Mouse (Mus musculus) small intestine, adult 2 months (tissue): ENCODE data around the gene Rps26. TPM values are rescaled to one million over a fixed set of nuclear protein-coding genes. Genes with fewer than 3 reads are reported as not detected.
"Not testable (repeated sequence)": the region's sequence is repeated elsewhere in the genome, so short reads cannot be mapped to it uniquely, and the experiment has no call there.

ENCODE experiments used
- H3K27ac ChIP-seq: fragments of 200-500 bp; 2 replicates; pipeline ENCODE4 v1.5.1; 2012; ENCODE audit warnings: low read depth, low read length, control low read depth, inconsistent platforms; ENCODE audit not compliant: insufficient read depth
- H3K27me3 ChIP-seq: fragments of 200-500 bp; 2 replicates; pipeline ENCODE4 v1.6.1; 2012; ENCODE audit warnings: mild to moderate bottlenecking, moderate library complexity, low read length, inconsistent platforms; ENCODE audit not compliant: control insufficient read depth, insufficient read depth
- H3K36me3 ChIP-seq: fragments of 200-500 bp; 2 replicates; pipeline ENCODE4 v1.6.1; 2012; ENCODE audit warnings: mild to moderate bottlenecking, low read length, control low read depth, inconsistent platforms; ENCODE audit not compliant: control insufficient read depth, insufficient read depth
- H3K4me1 ChIP-seq: fragments of 200-500 bp; 2 replicates; pipeline ENCODE4 v1.6.1; 2012; ENCODE audit warnings: low read length, inconsistent platforms, mixed read lengths; ENCODE audit not compliant: control insufficient read depth, insufficient read depth, insufficient read length
- H3K4me3 ChIP-seq: fragments of 200-500 bp; 2 replicates; pipeline ENCODE4 v1.5.1; 2012; ENCODE audit warnings: low read depth, mild to moderate bottlenecking, control low read depth, inconsistent platforms, low read length, moderate library complexity
- CTCF ChIP-seq: fragments of 200-500 bp; IDR thresholded peaks from 2 replicates; pipeline ENCODE4 v1.5.1; 2012; ENCODE audit warnings: low read depth, mild to moderate bottlenecking, control low read depth, inconsistent platforms, low read length, moderate library complexity, mixed read lengths; ENCODE audit not compliant: insufficient replicate concordance, insufficient read length; ENCODE audit errors: extremely low read depth
- POLR2A ChIP-seq: fragments of 200-500 bp; IDR thresholded peaks from 2 replicates; pipeline ENCODE4 v1.6.1; 2012; ENCODE audit warnings: low read depth, mild to moderate bottlenecking, control low read depth, inconsistent platforms, low read length, moderate library complexity
- WGBS: fragments of 180-500 bp; shearing (Covaris S2); methylation state at CpG from one replicate; pipeline ENCODE4 v1.1.7; 2018; 5-methylcytosine and 5-hydroxymethylcytosine counted together
- polyA plus RNA-seq: library from polyadenylated mRNA; depleted of rRNA; stranded (reverse); fragments of >200 nt; gene quantifications from 2 replicates; pipeline ENCODE4 v1.2.3, GENCODE M21; 2012

Rps26 gene
- polyA plus RNA-seq, 1 experiment: 930 TPM

GRCm38 (mm10) chr10:128618570-128618969, 8.0 kb downstream of the Rps26 start:
- Histone ChIP-seq H3K4me1 (peaks cover 4% of the 10 kb centered on the region; the same call in 1 of the 2 replicates), H3K27me3 (no peaks in the 10 kb centered on the region), H3K27ac (no peak overlapping the region), H3K36me3 (0 out of 2 replicates have a peak, but pooled peaks cover 4% of the 10 kb centered on the region), H3K4me3 (no peak overlapping the region)
- TF ChIP-seq CTCF (no peak), POLR2A (no peak)
- WGBS: 83% methylated on average over 1 of the region's 1 CpGs

GRCm38 (mm10) chr10:128615798-128616448, 10.6 kb downstream of the Rps26 start:
- WGBS: 63% methylated on average over 6 of the region's 7 CpGs
- not testable (repeated sequence) for H3K27ac ChIP-seq

GRCm38 (mm10) chr10:128614934-128615333, 11.6 kb downstream of the Rps26 start:
- TF ChIP-seq POLR2A (no peak), CTCF (no peak)
- 54% methylated on average over 3 of the region's 3 CpGs for WGBS

More at GRCm38 (mm10) chr10:128615798-128616448, 10.6 kb downstream of the Rps26 start:
- H3K4me1 ChIP-seq, H3K4me3 ChIP-seq, H3K36me3 ChIP-seq, H3K27me3 ChIP-seq: not testable (repeated sequence)

GRCm38 (mm10) chr10:128613820-128614219, 12.7 kb downstream of the Rps26 start:
- not testable (repeated sequence) for H3K4me3 ChIP-seq, H3K27me3 ChIP-seq, H3K4me1 ChIP-seq, H3K36me3 ChIP-seq
- WGBS: 24% methylated on average over 4 of the region's 4 CpGs
- 0 out of 2 replicates have a peak overlapping the region, but pooled peaks have one; percentile 12 for H3K27ac ChIP-seq

More at GRCm38 (mm10) chr10:128614934-128615333, 11.6 kb downstream of the Rps26 start:
- Histone ChIP-seq H3K27ac (no peak overlapping the region), H3K4me3 (no peak overlapping the region), H3K36me3 (no peaks in the 10 kb centered on the region), H3K4me1 (peaks cover 4% of the 10 kb centered on the region; the same call in 1 of the 2 replicates), H3K27me3 (no peaks in the 10 kb centered on the region)

GRCm38 (mm10) chr10:128613154-128613440, 13.4 kb downstream of the Rps26 start:
- peaks cover 4% of the 10 kb centered on the region; the same call in 1 of the 2 replicates for H3K4me1 ChIP-seq
- TF ChIP-seq CTCF (no peak), POLR2A (no peak)
- no peaks in the 10 kb centered on the region for H3K36me3 ChIP-seq
- H3K27ac ChIP-seq: no peak overlapping the region
- no peak overlapping the region for H3K4me3 ChIP-seq
- H3K27me3 ChIP-seq: no peaks in the 10 kb centered on the region
- WGBS: 10% methylated on average over 6 of the region's 6 CpGs

- WGBS: 10% methylated on average over 16 of the region's 16 CpGs
- TF ChIP-seq CTCF: peak; percentile 57; the same call in 1 of the 2 replicates
- TF ChIP-seq POLR2A: no peak
- H3K4me1 ChIP-seq: peaks cover 4% of the 10 kb centered on the region; the same call in 1 of the 2 replicates
- no peaks in the 10 kb centered on the region for H3K27me3 ChIP-seq
- peak overlapping the region; percentile 35 for H3K4me3 ChIP-seq
- H3K36me3 ChIP-seq: no peaks in the 10 kb centered on the region
- H3K27ac ChIP-seq: no peak overlapping the region
Measured at GRCm38 (mm10) chr10:128612433-128613153, 14.0 kb downstream of the Rps26 start.

- no peak for TF ChIP-seq CTCF
- TF ChIP-seq POLR2A: no peak
- Histone ChIP-seq H3K36me3 (no peaks in the 10 kb centered on the region), H3K27me3 (no peaks in the 10 kb centered on the region), H3K27ac (no peak overlapping the region), H3K4me3 (no peak overlapping the region), H3K4me1 (peaks cover 13% of the 10 kb centered on the region; the same call in 1 of the 2 replicates)
- WGBS: 51% methylated on average over 2 of the region's 2 CpGs
Measured at GRCm38 (mm10) chr10:128606483-128606882, 20.1 kb downstream of the Rps26 start.
